ENCODE assay signal across 8 mouse cellular contexts in genomic region chr6:94773604-94774486, GRCm38 (mm10).
DNase-seq lines count a peak whose midpoint lies in the region; ATAC-seq lines count a peak whose summit lies in the region.

No protein-coding gene starts in this region.

- WGBS in heart, embryonic 10.5 days: 6% methylated on average over 27 of the region's 27 CpGs
- WGBS in hindbrain, embryonic 13.5 days: 2% methylated on average over 27 of the region's 27 CpGs
- WGBS in midbrain, embryonic 12.5 days: 1% methylated on average over 27 of the region's 27 CpGs

- H3K9ac ChIP-seq in hindbrain, embryonic 13.5 days: peak overlapping the region; percentile 65
- peak overlapping the region; percentile 48 for H3K9ac ChIP-seq in midbrain, embryonic 12.5 days (replicated peaks)

- H3K4me3 ChIP-seq in heart, embryonic 10.5 days: peak overlapping the region; percentile 53
- peak overlapping the region; percentile 24 for H3K4me3 ChIP-seq in hindbrain, embryonic 13.5 days
- peak overlapping the region; percentile 13; the same call in 1 of the 2 replicates for H3K4me3 ChIP-seq in midbrain, embryonic 12.5 days

- peaks cover 7% of the 10 kb centered on the region; the same call in 1 of the 2 replicates for H3K27me3 ChIP-seq in heart, embryonic 10.5 days (ENCODE audit: insufficient read depth, poor library complexity, severe bottlenecking)
- H3K27me3 ChIP-seq in hindbrain, embryonic 13.5 days: no peaks in the 10 kb centered on the region
- no peaks in the 10 kb centered on the region for H3K27me3 ChIP-seq in midbrain, embryonic 12.5 days

- no peaks in the 10 kb centered on the region for H3K36me3 ChIP-seq in heart, embryonic 10.5 days
- no peaks in the 10 kb centered on the region for H3K36me3 ChIP-seq in hindbrain, embryonic 13.5 days
- no peaks in the 10 kb centered on the region for H3K36me3 ChIP-seq in midbrain, embryonic 12.5 days

- ATAC-seq in hindbrain, embryonic 13.5 days (ENCODE audit: low FRiP score): peak; percentile 72
- ATAC-seq in midbrain, embryonic 12.5 days (ENCODE audit: low FRiP score, low read depth): peak; percentile 82

- intact Hi-C loops in heart, postnatal 25 days (cut with DNase I): no loop called here

- H3K27ac ChIP-seq in heart, embryonic 10.5 days: peak overlapping the region; percentile 88
- peak overlapping the region; percentile 91 for H3K27ac ChIP-seq in hindbrain, embryonic 13.5 days
- H3K27ac ChIP-seq in midbrain, embryonic 12.5 days (replicated peaks): peak overlapping the region; percentile 97

- no peaks in the 10 kb centered on the region for H3K9me3 ChIP-seq in heart, embryonic 10.5 days
- no peaks in the 10 kb centered on the region for H3K9me3 ChIP-seq in hindbrain, embryonic 13.5 days
- no peaks in the 10 kb centered on the region for H3K9me3 ChIP-seq in midbrain, embryonic 12.5 days

- DNase-seq in heart, embryonic 10.5 days (ENCODE audit: low spot score): no peak
- DNase-seq in heart, postnatal 25 days (ENCODE audit: low spot score): no peak
- peak; percentile 85 for DNase-seq in embryo, embryonic 10 days (ENCODE audit: low spot score)
- DNase-seq in thymus, adult 18-20 months: no peak
- DNase-seq in thymus, postnatal 0 days (ENCODE audit: low spot score): no peak
- no peak for DNase-seq in gastrocnemius, adult 18-20 months (ENCODE audit: low spot score)

- peaks cover 20% of the 10 kb centered on the region for H3K4me1 ChIP-seq in heart, embryonic 10.5 days
- peaks cover 26% of the 10 kb centered on the region for H3K4me1 ChIP-seq in hindbrain, embryonic 13.5 days (replicated peaks)
- peaks cover 36% of the 10 kb centered on the region for H3K4me1 ChIP-seq in midbrain, embryonic 12.5 days

- peak overlapping the region; percentile 50 for H3K4me2 ChIP-seq in hindbrain, embryonic 13.5 days
- H3K4me2 ChIP-seq in midbrain, embryonic 12.5 days (replicated peaks): peak overlapping the region; percentile 46
